Mouse (Mus musculus) embryo, embryonic 11.5 days (tissue): ENCODE results near the gene Tdrd6.
A peak's percentile ranks its signal among the peaks of the same experiment; 100 is the strongest.

Experiments used
- DNase-seq: peaks from one replicate; pipeline ENCODE4 v3.0.0-alpha.2; 2012; ENCODE audit warnings: low read depth, low spot score

Gene Tdrd6

DNA sequence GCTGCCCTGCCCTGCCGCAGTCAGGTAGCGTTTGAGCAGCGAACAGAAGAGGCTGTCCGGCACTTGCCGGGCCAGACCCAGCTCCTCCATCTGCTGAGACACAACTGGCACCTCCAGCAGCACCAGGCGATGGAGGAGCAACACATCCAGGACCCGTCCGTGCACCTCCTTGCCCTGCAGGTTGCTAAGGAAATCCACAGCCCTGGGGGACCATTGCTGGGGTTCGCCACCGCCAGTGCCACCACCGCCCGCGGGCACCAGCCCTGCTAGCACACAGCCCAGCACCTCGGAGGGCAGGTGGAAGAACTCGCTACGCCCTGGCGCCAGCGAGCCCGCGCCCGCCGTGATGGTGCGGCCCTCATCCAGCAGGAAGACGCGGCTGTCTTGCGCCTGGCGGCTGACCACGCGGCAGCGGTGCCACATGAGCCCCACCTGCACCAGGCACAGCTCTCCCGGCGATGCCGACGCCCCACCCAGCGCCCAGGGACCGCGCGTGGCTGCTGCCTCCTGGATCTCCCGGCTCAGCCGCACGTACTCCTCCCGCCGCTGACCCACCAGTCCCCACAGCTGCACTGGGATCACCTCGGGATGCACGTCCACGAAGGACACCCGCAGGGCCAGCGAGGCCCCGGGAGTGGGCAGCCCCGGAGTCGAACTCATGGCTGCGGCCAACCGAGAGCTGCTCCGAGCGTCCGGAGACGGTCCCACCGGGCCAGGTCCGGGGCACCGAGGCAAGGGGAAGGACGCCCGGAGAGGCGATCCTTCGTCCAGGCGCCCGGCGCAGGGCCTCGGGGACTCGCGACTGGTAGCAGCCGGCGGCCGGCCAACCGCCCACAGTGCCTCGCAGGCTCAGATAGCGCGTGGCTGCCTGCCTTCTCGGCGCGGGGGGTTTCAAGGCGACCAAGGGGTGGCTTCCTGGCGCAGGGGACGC is at the start of gene Tdrd6:
TSS of gene Tdrd6 (minus strand) at position 804 of the 931 bp plus-strand sequence.
- DNase-seq = no peak

- no peak for DNase-seq
Observed at GRCm38 (mm10) chr17:43677317-43677716, 47.2 kb upstream of the Tdrd6 start.

DNA sequence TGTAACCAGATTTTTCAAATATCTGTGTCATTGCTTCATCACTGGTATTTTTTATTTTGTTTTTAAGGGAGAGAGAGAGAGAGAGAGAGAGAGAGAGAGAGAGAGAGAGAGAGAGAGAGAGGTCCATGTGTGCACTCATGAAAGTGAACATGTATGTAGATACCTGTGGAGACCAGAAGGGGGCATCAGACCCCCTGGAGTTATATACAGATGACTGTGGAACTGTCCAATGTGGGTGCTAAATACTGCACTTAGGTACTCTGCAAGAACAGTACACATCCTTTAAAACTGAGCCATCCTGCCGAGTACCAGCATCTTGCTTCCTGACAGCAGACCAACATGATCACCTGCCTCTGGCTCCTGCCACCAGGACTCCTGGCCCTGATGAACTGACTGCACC is 46.1 kb upstream of the Tdrd6 start:
- DNase-seq = no peak

GRCm38 (mm10) chr17:43675228-43675627 is 45.1 kb upstream of the Tdrd6 start:
- DNase-seq = no peak

GRCm38 (mm10) chr17:43671907-43672306 is 41.8 kb upstream of the Tdrd6 start:
- DNase-seq = no peak

- DNase-seq = no peak
Observed at GRCm38 (mm10) chr17:43669145-43669695, 39.1 kb upstream of the Tdrd6 start.

GRCm38 (mm10) chr17:43667290-43667843 is 37.3 kb upstream of the Tdrd6 start, which contains the start of gene Cyp39a1:
Gene Cyp39a1, plus strand, starts transcription at chr17:43667425.
- peak; percentile 7 for DNase-seq

GRCm38 (mm10) chr17:43666576-43667289 is 36.6 kb upstream of the Tdrd6 start, which contains the start of gene Slc25a27:
Gene Slc25a27, minus strand, starts transcription at chr17:43667214.
- DNase-seq = peak; percentile 82

DNA sequence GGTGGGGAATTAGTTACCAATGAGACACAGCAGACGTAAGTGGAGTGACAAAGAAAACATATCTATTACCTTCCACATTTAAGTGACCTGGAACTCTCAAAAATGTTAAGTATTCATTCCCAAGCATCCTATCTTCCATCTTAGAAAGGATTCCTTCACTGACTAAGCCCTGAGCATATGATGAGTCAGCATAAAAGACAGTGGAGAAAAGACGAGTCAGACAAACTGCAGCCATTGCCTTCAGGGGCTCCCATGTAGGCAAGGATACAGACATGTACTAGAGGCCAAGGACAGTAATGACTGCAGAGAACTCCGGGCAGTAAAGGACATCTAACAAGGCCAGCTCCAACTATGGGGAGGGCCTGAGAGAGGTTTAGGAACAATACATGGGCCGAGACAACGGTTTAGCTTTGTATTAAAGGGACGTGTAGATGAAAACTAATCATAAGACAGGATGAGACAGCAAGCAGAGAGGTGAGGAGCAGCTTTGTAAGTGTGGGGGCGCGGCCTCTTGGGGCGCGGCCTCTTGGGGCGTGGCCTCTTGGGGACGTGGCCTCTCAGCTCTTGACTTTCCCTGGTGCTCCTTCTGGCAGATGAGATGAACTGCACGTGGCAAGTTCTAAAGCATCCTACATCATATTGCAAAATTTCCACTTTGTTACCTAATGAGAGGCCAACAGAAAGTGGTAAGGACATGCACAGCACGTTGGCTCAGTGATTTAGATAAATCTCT is 21.4 kb upstream of the Tdrd6 start:
- no peak for DNase-seq

DNA sequence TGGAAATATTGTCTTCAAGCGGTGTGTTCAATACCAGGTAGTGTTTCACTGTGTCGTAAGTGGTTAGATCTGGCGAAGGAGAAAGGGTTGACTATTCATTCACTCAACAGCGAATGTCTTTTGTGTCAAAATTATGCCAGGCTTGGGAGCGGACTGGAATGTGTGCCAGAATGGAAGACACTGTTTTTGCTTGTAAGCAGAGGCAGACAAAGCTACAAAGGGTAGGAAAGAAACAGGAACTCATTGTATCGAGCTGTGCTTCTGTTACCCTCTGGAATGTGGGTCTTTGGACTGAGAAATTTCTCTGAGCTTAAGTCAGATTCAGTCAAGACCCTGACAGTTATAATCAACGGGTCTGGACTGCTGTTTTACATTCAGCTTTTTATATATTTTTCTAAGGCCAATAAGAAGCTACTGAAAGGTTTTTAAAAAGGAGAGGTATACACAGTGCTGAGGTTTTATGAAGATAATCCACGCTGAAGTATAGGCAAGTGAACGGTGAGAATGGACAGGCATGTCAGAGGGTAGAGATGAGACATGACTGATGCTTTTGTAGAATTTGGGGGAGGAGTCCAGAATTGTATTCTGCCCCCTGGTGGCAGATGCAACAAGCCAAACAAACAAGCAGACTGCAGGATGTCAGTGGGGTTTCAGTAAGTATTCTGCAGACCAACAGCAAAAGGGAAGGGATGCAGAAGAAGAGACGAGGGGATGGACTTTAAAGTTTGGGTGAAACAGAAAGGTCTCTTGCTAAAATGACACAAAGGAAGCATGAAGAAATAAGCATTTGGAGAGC is 19.7 kb upstream of the Tdrd6 start:
- DNase-seq = no peak

- DNase-seq = no peak
Observed at GRCm38 (mm10) chr17:43646925-43647324, 16.8 kb upstream of the Tdrd6 start.

GRCm38 (mm10) chr17:43645136-43645535 is 15.0 kb upstream of the Tdrd6 start:
- DNase-seq = no peak

- DNase-seq = no peak
Observed at GRCm38 (mm10) chr17:43644375-43644774, 14.3 kb upstream of the Tdrd6 start.

DNA sequence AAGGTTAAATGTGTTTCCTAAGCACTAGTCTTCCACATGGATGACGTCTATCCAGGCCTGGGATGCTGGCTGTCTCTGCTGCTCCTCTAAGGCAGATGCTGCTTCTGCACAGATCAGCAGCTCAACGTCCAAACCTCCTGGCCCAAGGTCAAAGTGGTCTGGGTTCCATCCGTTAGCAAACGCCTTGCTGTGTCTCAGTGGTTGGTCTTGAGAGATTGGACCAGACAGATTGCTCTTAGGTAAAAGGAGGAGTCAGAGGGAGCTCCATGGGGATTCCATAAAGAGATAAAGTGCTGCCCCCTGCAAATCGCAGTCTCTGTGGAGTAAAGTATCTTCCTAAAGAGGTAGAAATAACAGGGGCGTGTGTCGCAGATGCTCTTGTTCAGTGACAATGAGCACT is 13.1 kb upstream of the Tdrd6 start:
- DNase-seq = no peak

DNA sequence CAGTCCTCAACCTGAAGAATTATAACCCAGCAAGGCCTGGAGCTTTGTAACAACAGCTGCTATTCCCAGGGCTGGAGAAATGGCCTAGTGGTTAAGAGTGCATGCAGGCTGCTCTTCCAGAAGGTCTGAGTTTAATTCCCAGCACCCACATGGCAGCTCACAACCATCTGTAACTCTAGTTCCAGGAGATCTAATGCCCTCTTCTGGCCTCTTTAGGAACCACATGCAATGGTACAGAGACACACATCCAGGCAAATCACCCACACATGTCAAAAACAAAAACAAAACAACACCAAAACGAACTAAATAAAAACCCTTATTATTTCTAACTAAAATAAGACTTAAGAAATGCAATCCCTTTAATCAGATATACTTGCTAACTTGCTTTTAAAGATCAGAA is 10.7 kb upstream of the Tdrd6 start:
- DNase-seq = no peak

DNA sequence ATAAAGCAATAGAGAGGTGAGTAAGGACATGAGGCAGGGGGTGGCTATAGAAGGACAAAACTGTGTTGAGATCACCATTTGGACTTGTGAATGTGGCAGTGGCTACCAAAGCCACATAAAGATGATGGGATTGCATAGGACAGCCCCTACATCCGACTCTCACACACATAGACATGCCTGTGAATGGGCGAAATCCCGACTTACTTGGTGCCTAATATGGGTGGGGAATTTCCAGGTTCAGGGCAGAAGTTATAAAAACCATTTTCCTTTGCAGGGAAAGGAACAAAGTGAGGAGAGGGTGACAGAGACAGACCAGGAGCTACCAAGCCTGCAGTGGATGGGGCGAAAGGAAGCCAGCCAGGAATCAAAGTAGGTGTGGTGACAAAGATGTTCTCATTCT is 7.0 kb upstream of the Tdrd6 start:
- DNase-seq = no peak

DNA sequence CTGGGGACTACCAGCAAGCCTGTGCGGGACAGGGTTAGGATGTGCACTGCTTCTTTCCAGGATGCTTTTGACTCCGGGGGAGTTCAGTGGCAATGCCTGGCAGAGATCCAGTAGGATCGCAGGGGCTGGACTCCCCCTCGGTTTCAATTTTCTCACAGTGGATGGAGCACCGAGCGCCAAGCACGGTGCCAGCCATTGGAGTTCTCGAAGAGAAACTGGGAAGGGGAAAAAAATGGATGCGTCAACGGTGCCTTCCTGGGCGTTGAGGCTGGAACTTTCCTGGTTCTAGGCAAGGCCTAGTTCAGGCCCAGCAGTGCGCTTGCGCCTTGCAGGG is 295 bp upstream of the Tdrd6 start:
- no peak for DNase-seq

- no peak for DNase-seq
Observed at GRCm38 (mm10) chr17:43629026-43629495, 1.0 kb downstream of the Tdrd6 start.

DNA sequence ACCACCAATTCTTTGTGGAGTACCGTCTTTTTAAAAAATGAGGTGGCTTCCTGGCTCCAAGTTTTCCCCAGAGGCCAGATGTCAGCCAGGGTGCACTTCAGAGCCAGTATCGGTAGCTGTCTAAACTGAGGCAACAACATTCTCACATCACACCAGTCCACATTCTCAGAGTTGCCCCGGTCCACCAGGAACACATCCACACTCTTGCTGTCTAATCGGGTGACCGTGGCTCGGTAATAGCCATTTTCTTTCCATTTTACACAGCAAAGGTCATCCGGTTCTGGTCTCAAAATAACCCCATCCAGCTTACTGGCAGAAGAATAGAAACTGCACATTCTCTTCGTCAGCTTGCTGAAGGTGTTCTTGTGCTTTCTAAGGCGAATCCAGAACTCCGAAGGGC is 1.9 kb downstream of the Tdrd6 start:
- no peak for DNase-seq

DNA sequence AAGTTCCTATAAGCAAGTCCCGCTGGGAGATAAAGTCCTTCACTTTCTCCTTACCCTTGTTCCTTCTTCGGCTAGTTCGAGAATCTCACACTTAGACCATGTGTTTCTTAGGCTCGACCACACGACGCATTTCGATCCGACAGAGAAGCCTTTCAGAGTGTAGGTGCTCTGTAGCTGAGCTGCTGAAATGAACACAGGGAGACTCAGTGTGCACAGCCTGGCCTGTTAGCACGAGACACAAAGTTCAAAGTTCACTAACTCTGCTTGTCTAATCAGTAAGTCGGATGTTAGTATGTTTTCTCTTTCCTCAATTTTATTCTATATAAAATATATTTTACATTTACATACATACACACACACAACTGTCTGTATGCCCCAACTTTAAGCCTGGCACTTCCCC is 8.0 kb downstream of the Tdrd6 start:
- DNase-seq = no peak

DNA sequence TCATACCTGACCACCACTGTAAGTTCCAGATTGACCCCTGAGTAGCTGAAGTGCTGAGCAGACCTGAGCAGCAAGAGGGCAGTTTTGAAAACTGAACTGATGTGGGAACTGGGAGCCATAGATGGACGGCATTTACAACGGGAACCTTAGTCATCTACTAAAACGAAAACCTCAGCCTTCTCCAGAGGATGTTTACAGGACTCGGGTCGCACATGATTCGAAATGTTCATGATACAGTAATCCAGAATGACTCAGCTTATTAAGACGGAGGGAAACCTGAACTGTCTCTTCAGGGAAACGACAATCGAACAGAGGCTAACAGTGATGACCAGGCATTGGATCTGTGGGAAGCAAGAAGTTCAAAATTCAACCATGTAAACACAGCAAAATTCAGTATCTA is 10.9 kb downstream of the Tdrd6 start:
- DNase-seq = no peak
